Mouse (Mus musculus) v-Abl transformed pro-B cells (cell line): ENCODE results near the gene Nemf.

ENCODE experiments used
- in situ Hi-C, 2 experiments: fragments of 400-800 bp; cut with MboI; formaldehyde crosslinking; loops; one replicate each; pipeline ENCODE4 v1.15.1; 2025; ENCODE audit not compliant: unreplicated experiment in 2 of 2

Gene Nemf

DNA sequence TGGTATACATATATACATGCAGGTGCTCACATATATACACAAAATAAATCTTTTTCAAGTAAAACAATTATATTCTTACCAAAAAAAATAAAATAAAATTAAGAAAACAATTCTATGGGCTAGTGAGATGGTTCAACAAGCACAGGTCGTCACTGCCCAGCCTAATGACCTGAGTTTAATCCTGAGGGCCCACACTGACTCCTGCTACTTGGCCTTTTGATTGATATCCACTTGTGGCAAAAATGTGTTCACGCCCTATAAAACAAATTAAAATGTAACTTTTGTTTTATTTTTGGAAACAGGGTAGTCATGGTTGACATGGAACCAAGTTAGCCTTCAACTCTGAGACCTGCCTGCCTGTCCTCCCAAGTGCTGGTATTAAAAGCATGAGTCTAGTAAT, 7.0 kb downstream of the Nemf start:
- in situ Hi-C loops, result loop anchor here (10.0 to 25.0 kb wide), 6 partner anchors 345 to 1787 kb away; partner anchors contain the start of genes Atl1 (in 2 of the 2), Map4k5 (in 2 of the 2), Tmx1 (in 2 of the 2) and 2700049A03Rik (in 1 of the 2)

DNA sequence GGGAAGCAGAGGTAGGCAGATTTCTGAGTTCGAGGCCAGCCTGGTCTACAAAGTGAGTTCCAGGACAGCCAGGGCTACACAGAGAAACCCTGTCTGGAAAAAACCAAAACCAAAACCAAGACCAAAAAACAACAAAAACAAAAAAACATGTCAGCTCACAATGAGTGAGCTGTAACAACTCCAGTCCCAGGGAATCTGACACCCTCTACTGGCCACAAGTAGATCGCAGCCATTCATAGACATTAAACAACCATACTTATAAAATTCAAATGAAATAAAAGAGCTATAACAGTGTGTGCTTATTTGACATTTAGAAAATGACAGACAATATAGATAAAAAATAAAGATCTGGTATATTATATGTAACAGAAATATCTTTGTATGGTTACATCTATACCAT, 23.4 kb downstream of the Nemf start:
- in situ Hi-C loops, result loop anchor here (25.0 kb wide), 3 partner anchors 1129 to 1804 kb away; partner anchors contain the start of genes Tmx1 (in 2 of the 2), 2700049A03Rik (in 1 of the 2), Psma3 (in 1 of the 2) and Timm9 (in 1 of the 2)

GRCm38 (mm10) chr12:69332147-69332546, 24.8 kb downstream of the Nemf start:
- in situ Hi-C loops, result loop anchor here (25.0 kb wide), 3 partner anchors 1130 to 1805 kb away; partner anchors contain the start of genes Tmx1 (in 2 of the 2), 2700049A03Rik (in 1 of the 2), Psma3 (in 1 of the 2) and Timm9 (in 1 of the 2)

GRCm38 (mm10) chr12:69331187-69331586, 25.8 kb downstream of the Nemf start:
- in situ Hi-C loops, result loop anchor here (25.0 kb wide), 3 partner anchors 1131 to 1806 kb away; partner anchors contain the start of genes Tmx1 (in 2 of the 2), 2700049A03Rik (in 1 of the 2), Psma3 (in 1 of the 2) and Timm9 (in 1 of the 2)

DNA sequence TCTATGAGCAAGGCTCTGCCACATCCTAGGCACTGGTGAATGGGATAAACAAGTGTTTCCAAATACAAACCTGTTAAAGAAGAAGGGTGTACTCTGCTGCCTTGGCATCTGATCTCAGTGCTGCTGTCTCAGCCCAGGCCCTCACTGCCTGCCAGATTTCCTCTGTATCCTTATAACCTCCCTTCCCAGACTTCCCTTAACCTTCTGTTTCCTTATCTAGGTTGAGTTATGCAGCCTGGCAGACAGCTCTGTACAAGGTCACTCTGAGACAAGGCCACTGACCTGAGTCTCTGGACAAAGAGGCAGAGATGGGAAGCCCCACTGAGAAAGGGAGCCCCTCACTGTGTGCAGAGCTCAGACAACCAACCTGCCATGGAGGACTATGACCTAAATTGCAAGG, 38.5 kb downstream of the Nemf start:
- in situ Hi-C loops, result no loop called here

- in situ Hi-C loops, result no loop called here
Observed at GRCm38 (mm10) chr12:69309659-69310058, 47.3 kb downstream of the Nemf start.

GRCm38 (mm10) chr12:69306333-69306732, 50.6 kb downstream of the Nemf start:
- in situ Hi-C loops, result no loop called here

- in situ Hi-C loops, result no loop called here
Observed at GRCm38 (mm10) chr12:69304051-69304450, 52.9 kb downstream of the Nemf start.

- in situ Hi-C loops, result no loop called here
Observed at GRCm38 (mm10) chr12:69302171-69302570, 54.8 kb downstream of the Nemf start.

DNA sequence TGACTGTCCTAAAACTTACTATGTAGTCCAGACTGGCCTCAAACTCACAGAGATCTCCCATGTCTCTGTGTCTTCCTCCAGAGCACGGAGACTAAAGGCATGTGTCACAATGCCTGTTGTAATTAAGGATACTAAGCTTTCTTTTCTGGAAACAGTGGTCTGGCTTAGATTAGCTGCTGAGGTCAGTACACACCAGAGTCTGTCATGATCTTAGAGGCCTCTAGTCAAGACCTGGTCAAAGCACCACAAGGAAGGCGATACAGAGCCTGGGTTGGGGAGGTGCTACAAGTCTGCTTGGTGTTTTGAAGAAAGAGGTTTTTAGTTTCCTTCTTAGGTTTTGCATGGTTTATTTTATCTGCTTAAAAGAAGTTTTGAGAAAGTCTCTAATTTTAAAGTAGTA, 56.6 kb downstream of the Nemf start:
- in situ Hi-C loops, result no loop called here

DNA sequence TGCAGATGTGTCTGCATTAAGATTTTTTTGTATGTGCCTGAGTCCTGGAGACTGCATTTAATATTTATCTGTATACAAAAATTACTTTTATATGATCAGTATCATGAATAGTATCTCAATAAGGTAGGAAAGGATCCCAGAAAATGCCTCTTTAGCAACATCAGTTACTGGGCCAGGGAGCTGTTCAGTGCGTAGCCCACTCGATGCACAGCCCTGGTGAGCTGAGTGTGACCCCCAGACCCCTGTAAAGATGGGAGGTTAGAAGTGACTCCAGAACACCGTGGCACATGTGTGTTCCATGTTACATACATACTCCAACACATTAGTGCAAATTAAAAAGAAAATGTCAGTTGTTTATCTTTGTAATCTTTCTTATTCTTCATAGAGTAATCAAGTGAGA, 57.1 kb downstream of the Nemf start:
- in situ Hi-C loops, result loop anchor here (5.0 kb wide), 3 partner anchors 58 to 88 kb away; partner anchors contain the start of genes Klhdc1 (in 1 of the 2) and Pole2 (in 1 of the 2)

DNA sequence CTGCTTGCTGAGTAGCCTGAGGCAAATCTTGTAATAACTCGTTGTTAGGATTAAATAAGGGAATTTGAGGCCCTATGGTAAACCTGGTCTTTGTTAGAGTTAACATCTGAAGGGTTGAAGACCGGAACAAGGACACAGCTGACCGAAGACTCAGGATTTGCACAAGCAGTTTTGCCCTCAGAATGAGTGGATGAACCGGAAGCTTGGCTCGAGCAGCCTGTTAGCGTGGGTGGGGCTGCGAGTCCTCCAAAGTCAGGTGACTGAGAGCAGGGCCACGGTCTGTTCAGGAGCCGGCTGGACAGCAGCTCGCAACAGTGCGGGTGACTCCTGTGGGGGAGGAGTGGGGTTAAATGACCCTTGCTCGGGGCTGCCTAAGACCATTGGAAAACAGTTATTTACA, 57.7 kb downstream of the Nemf start:
- in situ Hi-C loops, result loop anchor here (5.0 kb wide), 3 partner anchors 57 to 87 kb away; partner anchors contain the start of genes Klhdc1 (in 1 of the 2) and Pole2 (in 1 of the 2)

DNA sequence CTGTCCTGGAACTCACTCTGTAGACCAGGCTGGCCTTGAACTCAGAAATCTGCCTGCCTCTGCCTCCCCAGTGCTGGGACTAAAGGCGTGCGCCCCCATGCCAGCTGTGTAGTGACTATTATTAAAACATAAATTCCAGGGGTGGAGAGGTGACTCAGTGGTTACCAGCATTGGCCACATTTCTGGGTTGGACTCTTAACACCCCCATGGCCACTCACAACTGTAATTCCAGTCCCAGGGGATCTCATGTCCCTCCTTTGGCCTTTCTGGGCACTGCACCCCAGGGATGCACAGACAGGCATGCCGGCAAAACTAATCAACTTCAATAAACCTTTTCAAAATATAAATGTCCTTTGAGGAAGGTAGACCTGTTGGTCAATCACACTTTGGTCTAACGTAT, 58.7 kb downstream of the Nemf start:
- in situ Hi-C loops, result loop anchor here (5.0 kb wide), 3 partner anchors 56 to 86 kb away; partner anchors contain the start of genes Klhdc1 (in 1 of the 2) and Pole2 (in 1 of the 2)

DNA sequence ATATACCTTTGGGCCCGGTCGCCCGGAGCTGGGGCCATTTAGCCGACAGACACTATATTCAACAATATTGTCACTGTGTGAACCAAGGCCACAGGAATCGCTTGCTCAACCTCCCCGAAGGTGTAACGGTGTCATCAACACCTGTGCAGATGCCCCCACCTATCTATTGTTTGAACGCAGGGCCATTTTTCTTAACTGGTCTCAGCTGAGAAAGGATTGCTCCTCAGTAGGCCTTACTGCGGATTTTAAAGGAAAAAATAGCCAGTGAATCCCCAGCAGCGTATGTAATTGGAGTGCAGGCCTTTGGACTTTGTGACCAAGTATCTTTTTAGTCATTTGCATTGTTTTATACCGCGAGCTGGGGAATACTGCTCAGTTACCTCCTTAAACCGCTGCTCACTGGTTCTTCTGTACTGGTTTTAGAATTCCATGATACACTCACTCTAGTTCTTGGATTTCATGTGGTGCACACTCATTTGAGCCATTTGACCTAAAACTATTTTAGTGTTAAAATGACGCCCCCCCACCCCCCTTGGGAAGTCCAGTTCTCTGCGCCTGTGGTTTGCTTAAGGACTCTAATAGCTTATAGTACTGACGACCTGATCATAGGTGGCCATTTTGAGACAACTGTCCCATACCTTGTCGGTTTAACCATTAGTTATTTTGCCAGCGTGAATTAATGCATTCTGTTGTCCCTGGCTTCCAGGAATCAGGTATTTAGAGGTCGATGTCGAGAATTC, 59.4 kb downstream of the Nemf start:
- in situ Hi-C loops, result loop anchor here (5.0 kb wide), 3 partner anchors 55 to 85 kb away; partner anchors contain the start of genes Klhdc1 (in 1 of the 2) and Pole2 (in 1 of the 2)

DNA sequence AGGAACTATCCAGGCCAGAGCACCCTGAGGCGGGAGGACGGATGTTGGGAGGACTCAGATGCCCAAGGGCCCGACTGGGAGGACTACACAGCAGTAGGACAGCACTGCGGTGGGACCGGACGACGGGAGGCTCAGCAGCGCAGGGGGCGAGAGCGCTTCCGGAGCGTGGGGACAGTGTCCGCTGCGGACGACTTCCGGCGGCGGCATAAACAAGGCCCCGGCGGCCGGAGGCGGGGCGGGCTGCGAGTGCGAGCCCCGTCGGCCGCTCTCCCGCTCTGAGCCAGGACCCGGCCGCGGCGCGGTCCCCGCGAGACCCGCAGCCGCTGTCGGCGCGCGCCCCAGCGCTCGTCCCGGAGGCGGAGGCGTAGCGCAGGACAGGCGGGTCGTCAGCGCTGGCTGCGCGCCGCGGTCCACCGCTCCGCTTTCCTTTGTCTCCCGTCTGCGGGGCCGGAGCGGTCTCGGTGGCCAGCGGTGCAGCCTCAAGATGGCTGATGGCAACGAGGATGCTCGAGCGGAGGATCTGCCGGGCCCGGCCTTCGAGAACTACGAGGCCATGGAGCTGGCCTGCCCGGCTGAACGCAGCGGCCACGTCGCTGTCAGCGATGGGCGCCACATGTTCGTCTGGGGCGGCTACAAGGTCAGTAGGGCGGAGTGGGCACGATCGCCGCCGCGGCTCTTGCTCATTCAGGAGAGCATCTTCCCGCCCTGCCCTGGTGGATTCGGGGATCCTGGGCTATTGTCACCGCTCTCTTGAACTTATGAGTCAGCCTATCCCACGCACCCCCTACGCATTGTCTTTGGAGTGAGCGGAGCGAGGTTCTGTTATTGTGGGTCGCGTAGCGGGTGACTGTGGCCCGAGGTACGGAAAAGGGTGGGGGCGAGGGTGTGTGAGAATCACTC, 60.2 kb downstream of the Nemf start, which contains the start of gene Klhdc2:
Klhdc2 (plus strand) TSS at position 171 of the 900 bp plus-strand sequence.
- in situ Hi-C loops, result loop anchor here (5.0 kb wide), 3 partner anchors 54 to 84 kb away; partner anchors contain the start of genes Klhdc1 (in 1 of the 2) and Pole2 (in 1 of the 2)

DNA sequence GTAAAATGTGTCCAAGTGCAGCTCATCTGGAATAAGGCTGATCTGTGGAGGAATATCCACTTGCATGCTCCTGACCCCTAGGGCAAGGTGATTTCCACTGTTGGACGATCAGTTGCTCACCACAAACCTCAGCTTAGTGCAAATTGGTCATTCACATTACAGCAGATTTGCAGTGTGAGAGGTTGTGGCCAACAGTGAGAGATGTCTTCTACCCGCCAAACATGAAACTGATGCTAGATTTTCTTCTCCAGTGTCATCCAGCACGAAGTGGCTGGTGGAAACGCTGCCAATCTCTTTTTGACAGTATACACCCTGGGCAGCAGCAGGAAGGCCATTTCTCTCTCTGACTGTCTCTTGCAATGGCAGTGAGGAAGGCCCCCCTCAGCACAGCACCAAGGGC, 61.3 kb downstream of the Nemf start:
- in situ Hi-C loops, result loop anchor here (5.0 kb wide), 3 partner anchors 53 to 83 kb away; partner anchors contain the start of genes Klhdc1 (in 1 of the 2) and Pole2 (in 1 of the 2)

DNA sequence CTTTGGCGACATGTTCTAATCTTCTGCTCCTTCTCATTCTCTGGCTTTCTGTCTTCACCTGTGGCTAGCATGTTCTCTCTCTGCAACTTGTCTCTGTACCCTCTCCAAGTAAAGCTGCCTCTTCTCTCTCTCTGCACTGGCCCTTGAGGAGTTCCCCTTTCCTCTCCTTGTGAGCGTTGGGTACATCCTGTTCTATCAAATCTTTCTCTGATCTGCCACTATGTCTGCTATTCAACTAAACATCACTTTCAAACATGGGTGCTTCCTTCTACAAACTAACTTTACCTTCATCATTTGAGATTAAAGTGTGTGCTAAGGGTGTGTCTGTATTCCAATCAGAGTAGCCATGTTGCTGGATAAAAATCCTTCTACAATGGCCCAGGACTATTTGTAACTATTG, 62.0 kb downstream of the Nemf start:
- in situ Hi-C loops, result loop anchor here (5.0 kb wide), 3 partner anchors 53 to 83 kb away; partner anchors contain the start of genes Klhdc1 (in 1 of the 2) and Pole2 (in 1 of the 2)

- in situ Hi-C loops, result no loop called here
Observed at GRCm38 (mm10) chr12:69293815-69294214, 63.1 kb downstream of the Nemf start.

GRCm38 (mm10) chr12:69292401-69292800, 64.6 kb downstream of the Nemf start:
- in situ Hi-C loops, result no loop called here

DNA sequence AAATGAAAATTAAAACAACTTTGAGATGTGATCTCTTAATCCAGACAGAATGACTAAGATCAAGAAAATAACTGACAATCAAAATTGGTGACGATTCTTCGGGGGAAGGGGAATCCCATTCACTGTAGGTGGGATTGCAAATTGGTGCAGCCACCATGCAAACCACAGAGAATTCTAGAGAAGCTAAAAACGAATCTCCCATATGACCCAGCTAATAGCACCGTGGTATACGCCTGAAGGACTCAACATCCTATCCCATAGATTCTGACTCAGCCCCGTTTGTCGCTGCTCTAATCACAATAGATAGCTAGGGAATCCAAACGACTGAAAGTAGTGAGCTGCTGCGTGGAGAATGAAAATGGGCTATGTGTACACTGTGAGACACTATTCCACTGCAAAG, 68.3 kb downstream of the Nemf start:
- in situ Hi-C loops, result no loop called here
